25 mouse cellular contexts compared by ENCODE assay signal in the genomic region with DNA sequence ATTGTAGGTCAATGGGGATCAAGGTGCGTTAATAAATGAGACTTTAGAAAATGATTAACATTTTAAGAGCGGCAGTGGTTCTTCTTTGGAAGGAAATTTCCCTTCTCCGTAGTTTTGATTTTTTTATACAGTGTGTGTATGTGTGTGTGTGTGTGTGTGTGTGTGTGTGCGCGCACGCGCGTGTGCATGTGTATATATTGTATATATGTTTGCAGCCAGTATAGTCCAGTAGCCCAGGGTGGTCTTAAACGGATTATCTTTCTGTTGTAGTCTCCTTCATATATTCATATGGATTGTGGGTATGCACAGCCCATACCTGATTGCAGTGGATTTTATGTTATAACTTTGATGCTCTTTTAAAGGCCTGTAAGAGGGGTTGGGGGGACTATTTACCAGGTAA.
DNase-seq lines count a peak whose midpoint lies in the region; ATAC-seq and TF ChIP-seq lines count a peak whose summit lies in the region.
"Had no signal": no experiment of that assay in that cellular context is flagged by ENCODE, and none has a peak within 500 bp of the region (broad histone marks: within the 10 kb centered on the region; RNA-seq: fewer than 3 reads in every experiment).

No protein-coding gene starts in this region.

- no peak for DNase-seq in forebrain, embryonic 11.5 days (ENCODE audit: low spot score)
- no peak for DNase-seq in midbrain, embryonic 11.5 days (ENCODE audit: low spot score, missing footprints)
- no peak for DNase-seq in forebrain, postnatal 0 days
- DNase-seq in stomach, postnatal 0 days (ENCODE audit: low spot score), result no peak
- DNase-seq: adrenal gland, adult 8-10 months; adrenal gland, postnatal 25 days; cerebellum, adult 11-12 months; cerebellum, adult 8-10 months; cerebellum, postnatal 10 days; cerebellum, postnatal 36 days; embryo, embryonic 11 days; gastrocnemius, adult 2 months; gastrocnemius, postnatal 14 days; heart, adult 11 months had no signal

- H3K27me3 ChIP-seq in forebrain, embryonic 15.5 days, result no peaks in the 10 kb centered on the region
- H3K27me3 ChIP-seq in forebrain, embryonic 11.5 days (ENCODE audit: control insufficient read depth, insufficient read depth, low read length), result no peaks in the 10 kb centered on the region
- no peaks in the 10 kb centered on the region for H3K27me3 ChIP-seq in midbrain, embryonic 15.5 days (replicated peaks)
- H3K27me3 ChIP-seq in midbrain, embryonic 11.5 days (ENCODE audit: control insufficient read depth, insufficient read depth, low read length), result no peaks in the 10 kb centered on the region
- H3K27me3 ChIP-seq in forebrain, postnatal 0 days (ENCODE audit: insufficient read depth, low read length), result no peaks in the 10 kb centered on the region
- H3K27me3 ChIP-seq in stomach, postnatal 0 days (ENCODE audit: control insufficient read depth, insufficient read depth, low read length), result no peaks in the 10 kb centered on the region
- H3K27me3 ChIP-seq: embryonic facial prominence, embryonic 13.5 days; hindbrain, embryonic 12.5 days had no signal

- 87% methylated on average over 9 of the region's 9 CpGs for WGBS in forebrain, embryonic 15.5 days
- 87% methylated on average over 9 of the region's 9 CpGs for WGBS in forebrain, embryonic 11.5 days
- WGBS in midbrain, embryonic 15.5 days, result 82% methylated on average over 9 of the region's 9 CpGs
- 93% methylated on average over 9 of the region's 9 CpGs for WGBS in midbrain, embryonic 11.5 days
- WGBS in forebrain, postnatal 0 days, result 81% methylated on average over 9 of the region's 9 CpGs
- 88% methylated on average over 9 of the region's 9 CpGs for WGBS in stomach, postnatal 0 days

- no peaks in the 10 kb centered on the region for H3K36me3 ChIP-seq in forebrain, embryonic 15.5 days
- no peaks in the 10 kb centered on the region for H3K36me3 ChIP-seq in forebrain, embryonic 11.5 days (ENCODE audit: control insufficient read depth, insufficient read depth, low read length)
- no peaks in the 10 kb centered on the region for H3K36me3 ChIP-seq in midbrain, embryonic 15.5 days (replicated peaks)
- no peaks in the 10 kb centered on the region for H3K36me3 ChIP-seq in midbrain, embryonic 11.5 days (ENCODE audit: control insufficient read depth, insufficient read depth, low read length)
- H3K36me3 ChIP-seq in forebrain, postnatal 0 days (ENCODE audit: insufficient read depth), result no peaks in the 10 kb centered on the region
- no peaks in the 10 kb centered on the region for H3K36me3 ChIP-seq in stomach, postnatal 0 days (ENCODE audit: control insufficient read depth, insufficient read depth, low read length)
- H3K36me3 ChIP-seq: embryonic facial prominence, embryonic 10.5 days; embryonic facial prominence, embryonic 13.5 days; hindbrain, embryonic 12.5 days had no signal

- ATAC-seq in forebrain, embryonic 15.5 days (replicated peaks), result 0 out of 2 replicates have a peak, but pooled peaks have one; percentile 43
- ATAC-seq in forebrain, embryonic 11.5 days (replicated peaks; ENCODE audit: low FRiP score), result no peak
- 0 out of 2 replicates have a peak, but pooled peaks have one; percentile 50 for ATAC-seq in midbrain, embryonic 15.5 days (replicated peaks)
- no peak for ATAC-seq in midbrain, embryonic 11.5 days (ENCODE audit: low FRiP score)
- ATAC-seq in forebrain, postnatal 0 days, result peak; percentile 15; the same call in 1 of the 2 replicates
- ATAC-seq in stomach, postnatal 0 days (ENCODE audit: low FRiP score, low TSS enrichment), result no peak
- ATAC-seq: activated CD4-positive, CD25-positive, alpha-beta regulatory T cell, adult 4 months; hindbrain, postnatal 0 days; inflammation-experienced regulatory T-cells, adult 6 months; intestine, embryonic 16.5 days had no signal

- H3K4me3 ChIP-seq in forebrain, embryonic 15.5 days, result no peak overlapping the region
- no peak overlapping the region for H3K4me3 ChIP-seq in forebrain, embryonic 11.5 days (ENCODE audit: low read depth, low read length)
- H3K4me3 ChIP-seq in midbrain, embryonic 15.5 days, result no peak overlapping the region
- no peak overlapping the region for H3K4me3 ChIP-seq in midbrain, embryonic 11.5 days (ENCODE audit: low read depth, low read length)
- no peak overlapping the region for H3K4me3 ChIP-seq in forebrain, postnatal 0 days (ENCODE audit: low read depth, low read length)
- H3K4me3 ChIP-seq in stomach, postnatal 0 days (ENCODE audit: low read depth, low read length), result no peak overlapping the region
- H3K4me3 ChIP-seq: embryonic facial prominence, embryonic 10.5 days; embryonic facial prominence, embryonic 13.5 days; erythroblast, embryonic 14.5 days; gastrocnemius, adult 2 months; hindbrain, embryonic 12.5 days had no signal

- no peaks in the 10 kb centered on the region for H3K9me3 ChIP-seq in forebrain, embryonic 15.5 days
- no peaks in the 10 kb centered on the region for H3K9me3 ChIP-seq in forebrain, embryonic 11.5 days (ENCODE audit: control insufficient read depth, low read length)
- H3K9me3 ChIP-seq in midbrain, embryonic 15.5 days, result no peaks in the 10 kb centered on the region
- H3K9me3 ChIP-seq in midbrain, embryonic 11.5 days (ENCODE audit: control insufficient read depth, low read length), result no peaks in the 10 kb centered on the region
- H3K9me3 ChIP-seq in forebrain, postnatal 0 days (ENCODE audit: low read length), result no peaks in the 10 kb centered on the region
- no peaks in the 10 kb centered on the region for H3K9me3 ChIP-seq in stomach, postnatal 0 days (ENCODE audit: control insufficient read depth, low read length)
- H3K9me3 ChIP-seq: embryonic facial prominence, embryonic 10.5 days; embryonic facial prominence, embryonic 13.5 days; hindbrain, embryonic 12.5 days had no signal

- no peak overlapping the region for H3K4me2 ChIP-seq in forebrain, embryonic 15.5 days (replicated peaks)
- no peak overlapping the region for H3K4me2 ChIP-seq in forebrain, embryonic 11.5 days (ENCODE audit: low read depth, low read length, severe bottlenecking)
- H3K4me2 ChIP-seq in midbrain, embryonic 15.5 days, result no peak overlapping the region
- H3K4me2 ChIP-seq in midbrain, embryonic 11.5 days, result no peak overlapping the region
- no peak overlapping the region for H3K4me2 ChIP-seq in forebrain, postnatal 0 days (ENCODE audit: low read depth)
- no peak overlapping the region for H3K4me2 ChIP-seq in stomach, postnatal 0 days (replicated peaks; ENCODE audit: low read depth)
- H3K4me2 ChIP-seq: embryonic facial prominence, embryonic 13.5 days; heart, embryonic 11.5 days; hindbrain, embryonic 12.5 days had no signal

- H3K27ac ChIP-seq in forebrain, embryonic 15.5 days (replicated peaks), result peak overlapping the region; percentile 85
- H3K27ac ChIP-seq in forebrain, embryonic 11.5 days (ENCODE audit: low read depth, low read length), result no peak overlapping the region
- H3K27ac ChIP-seq in midbrain, embryonic 15.5 days, result peak overlapping the region; percentile 48; the same call in 1 of the 2 replicates
- no peak overlapping the region for H3K27ac ChIP-seq in midbrain, embryonic 11.5 days (ENCODE audit: low read depth, low read length)
- H3K27ac ChIP-seq in forebrain, postnatal 0 days (ENCODE audit: low read depth, low read length), result peak overlapping the region; percentile 81
- H3K27ac ChIP-seq in stomach, postnatal 0 days (replicated peaks), result no peak overlapping the region
- H3K27ac ChIP-seq: embryonic facial prominence, embryonic 10.5 days; embryonic facial prominence, embryonic 13.5 days; gastrocnemius, adult 2 months; hindbrain, embryonic 12.5 days; hindbrain, postnatal 0 days had no signal

- peaks cover 7% of the 10 kb centered on the region for H3K4me1 ChIP-seq in forebrain, embryonic 15.5 days
- no peaks in the 10 kb centered on the region for H3K4me1 ChIP-seq in forebrain, embryonic 11.5 days (replicated peaks; ENCODE audit: control insufficient read depth, insufficient read depth, low read length)
- H3K4me1 ChIP-seq in midbrain, embryonic 15.5 days, result peaks cover 10% of the 10 kb centered on the region; the same call in 1 of the 2 replicates
- H3K4me1 ChIP-seq in midbrain, embryonic 11.5 days (ENCODE audit: control insufficient read depth, insufficient read depth, low read length), result no peaks in the 10 kb centered on the region
- 0 out of 2 replicates have a peak, but pooled peaks cover 5% of the 10 kb centered on the region for H3K4me1 ChIP-seq in forebrain, postnatal 0 days (ENCODE audit: insufficient read depth)
- no peaks in the 10 kb centered on the region for H3K4me1 ChIP-seq in stomach, postnatal 0 days (replicated peaks; ENCODE audit: control insufficient read depth, insufficient read depth)
- H3K4me1 ChIP-seq: embryonic facial prominence, embryonic 10.5 days; embryonic facial prominence, embryonic 13.5 days; hindbrain, embryonic 12.5 days had no signal

- no peak overlapping the region for H3K9ac ChIP-seq in forebrain, embryonic 15.5 days (replicated peaks)
- no peak overlapping the region for H3K9ac ChIP-seq in forebrain, embryonic 11.5 days (ENCODE audit: low read length)
- no peak overlapping the region for H3K9ac ChIP-seq in midbrain, embryonic 15.5 days
- H3K9ac ChIP-seq in midbrain, embryonic 11.5 days (ENCODE audit: low read length), result no peak overlapping the region
- peak overlapping the region; percentile 25; the same call in 1 of the 2 replicates for H3K9ac ChIP-seq in forebrain, postnatal 0 days
- no peak overlapping the region for H3K9ac ChIP-seq in stomach, postnatal 0 days (ENCODE audit: low read length)
- H3K9ac ChIP-seq: embryonic facial prominence, embryonic 13.5 days; hindbrain, embryonic 12.5 days had no signal

- no peak for TF ChIP-seq EP300 in stomach, postnatal 0 days (optimal IDR thresholded peaks at IDR 0.05)

- TF ChIP-seq CTCF in forebrain, postnatal 0 days (IDR thresholded peaks at IDR 0.05; ENCODE audit: low read depth), result no peak
- TF ChIP-seq CTCF in stomach, postnatal 0 days (IDR thresholded peaks at IDR 0.05; ENCODE audit: low read depth), result no peak

Comparison
In these comparisons a context has a peak if more than half of its experiments do, and no peak if none do; other contexts are left out.
1. ATAC-seq: peak in forebrain, embryonic 15.5 days (single experiment), midbrain, embryonic 15.5 days (single experiment) and forebrain, postnatal 0 days (single experiment); none in forebrain, embryonic 11.5 days (single experiment), midbrain, embryonic 11.5 days (single experiment) and stomach, postnatal 0 days (single experiment).
2. H3K27ac ChIP-seq: peak in forebrain, embryonic 15.5 days (single experiment), midbrain, embryonic 15.5 days (single experiment) and forebrain, postnatal 0 days (single experiment); none in forebrain, embryonic 11.5 days (single experiment), midbrain, embryonic 11.5 days (single experiment) and stomach, postnatal 0 days (single experiment).